Mouse (Mus musculus): ENCODE measurements around the gene Cdkal1.

Cdkal1 gene

GRCm38 (mm10) chr13:29590685-29591084 lies 264.8 kb downstream of the Cdkal1 start:
- no peak for DNase-seq (ENCODE audit: low read depth in 1 of 2, low spot score in 2 of 2)

DNA sequence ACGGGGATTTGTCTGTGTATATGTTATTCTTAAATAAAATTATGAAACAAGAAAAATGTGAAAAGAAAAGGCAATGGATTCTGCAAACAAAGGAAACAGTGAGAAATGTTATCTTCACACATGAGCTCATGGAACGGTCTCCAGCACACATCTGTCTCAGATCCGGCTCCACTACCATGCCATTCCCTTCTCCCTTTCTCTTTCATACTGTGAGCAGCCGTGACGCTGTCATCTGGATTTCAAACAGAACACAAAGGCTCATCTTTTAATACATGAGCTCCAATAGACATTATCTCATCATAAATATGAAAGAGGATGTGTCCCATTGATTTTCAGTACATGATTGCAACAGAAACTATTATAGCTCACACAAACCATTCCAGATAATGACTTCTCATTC lies 265.3 kb downstream of the Cdkal1 start:
- no peak for DNase-seq (ENCODE audit: low read depth in 1 of 2, low spot score in 2 of 2)

GRCm38 (mm10) chr13:29588693-29589092 lies 266.8 kb downstream of the Cdkal1 start:
- DNase-seq (ENCODE audit: low read depth in 1 of 2, low spot score in 2 of 2): no peak

DNA sequence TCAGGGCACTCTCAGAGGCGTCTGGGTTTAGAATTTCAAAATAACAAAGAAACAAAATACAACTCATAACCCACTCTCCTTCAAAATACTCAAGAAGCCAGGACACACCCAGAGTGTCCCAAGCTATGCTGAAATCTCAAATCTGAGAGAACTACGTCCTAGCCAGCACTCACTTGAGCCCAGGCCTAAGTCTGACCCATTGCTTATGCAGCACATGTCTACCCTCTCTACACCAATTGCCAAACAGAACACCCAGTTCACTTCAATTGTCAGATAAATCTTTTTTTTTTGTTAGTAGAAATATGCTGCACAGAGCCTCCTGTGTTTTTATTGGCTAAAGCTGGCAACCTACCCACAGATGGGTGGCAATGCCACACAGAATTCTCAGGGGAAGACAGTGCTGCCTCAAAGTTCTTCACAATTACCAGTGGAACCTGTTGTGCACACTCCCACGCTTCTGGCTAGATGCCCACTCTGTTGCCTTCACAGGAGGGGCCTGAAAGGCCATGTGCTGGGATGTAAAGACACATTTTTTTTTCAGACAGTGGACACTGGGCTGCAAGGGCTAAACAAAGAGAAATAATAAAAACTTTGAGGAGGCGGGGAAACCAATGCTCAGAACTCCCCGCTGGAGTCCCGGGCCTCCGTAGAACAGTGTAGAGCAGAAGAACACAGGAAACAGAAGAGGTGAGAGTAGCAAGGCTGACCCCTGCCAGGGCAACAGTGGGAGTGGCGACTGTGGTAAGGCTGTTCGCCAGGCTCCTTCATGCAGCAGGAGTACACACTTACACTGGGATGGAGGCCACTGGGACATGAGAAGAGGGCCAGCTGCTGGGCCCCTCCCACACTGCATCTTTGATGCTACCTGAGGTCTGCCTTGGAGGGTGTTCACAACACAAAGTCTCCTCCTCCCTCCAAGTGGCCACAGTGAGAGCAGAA lies 273.4 kb downstream of the Cdkal1 start:
- no peak for DNase-seq (ENCODE audit: low read depth in 1 of 2, low spot score in 2 of 2)

DNA sequence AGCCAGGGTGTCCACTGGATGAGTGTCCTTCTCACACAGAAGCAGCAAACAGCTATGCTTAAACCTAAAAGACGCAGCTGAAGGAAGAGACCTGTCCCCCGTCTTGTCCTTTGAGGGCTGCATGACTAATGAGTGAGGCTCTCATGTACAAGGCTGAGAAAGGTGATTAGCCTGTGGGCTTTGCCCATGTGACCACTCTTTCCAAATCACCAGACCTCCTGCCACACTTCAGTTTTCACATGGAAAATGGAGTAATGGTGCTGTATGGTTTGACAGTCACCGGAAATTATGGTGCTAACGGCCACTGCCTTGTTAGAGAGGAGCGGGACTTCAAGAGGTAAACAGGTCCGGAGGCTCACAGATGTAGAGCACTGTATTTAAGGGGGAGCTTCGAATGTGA lies 274.7 kb downstream of the Cdkal1 start:
- DNase-seq (ENCODE audit: low read depth in 1 of 2, low spot score in 2 of 2): no peak

- no peak for DNase-seq (ENCODE audit: low read depth in 1 of 2, low spot score in 2 of 2)
Measured at GRCm38 (mm10) chr13:29580009-29580408, 275.5 kb downstream of the Cdkal1 start.

- no peak for DNase-seq (ENCODE audit: low read depth in 1 of 2, low spot score in 2 of 2)
Measured at GRCm38 (mm10) chr13:29578621-29579020, 276.9 kb downstream of the Cdkal1 start.

DNA sequence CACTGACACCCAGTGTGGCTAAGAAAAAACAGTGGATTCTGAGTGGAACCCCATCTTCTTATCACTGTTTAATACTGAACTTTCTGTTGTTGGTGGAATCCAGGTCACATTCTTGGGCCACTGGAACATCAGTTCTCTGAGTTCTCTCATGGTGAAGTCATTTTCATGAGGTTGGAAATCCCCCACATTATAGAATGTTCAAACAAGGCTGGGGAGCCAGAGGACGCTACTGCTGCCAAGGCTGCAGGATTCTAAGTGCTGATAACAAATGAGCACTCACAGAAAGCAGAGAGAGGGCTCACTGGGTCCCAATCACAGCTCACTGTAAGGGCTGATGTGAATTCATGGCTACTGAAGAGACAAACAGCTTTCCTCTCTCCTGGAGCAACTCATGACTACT lies 280.7 kb downstream of the Cdkal1 start:
- DNase-seq (ENCODE audit: low read depth in 1 of 2, low spot score in 2 of 2): no peak

- no peak for DNase-seq (ENCODE audit: low read depth in 1 of 2, low spot score in 2 of 2)
Measured at GRCm38 (mm10) chr13:29572477-29572876, 283.0 kb downstream of the Cdkal1 start.

- no peak for DNase-seq (ENCODE audit: low read depth in 1 of 2, low spot score in 2 of 2)
Measured at GRCm38 (mm10) chr13:29565710-29566109, 289.8 kb downstream of the Cdkal1 start.

DNA sequence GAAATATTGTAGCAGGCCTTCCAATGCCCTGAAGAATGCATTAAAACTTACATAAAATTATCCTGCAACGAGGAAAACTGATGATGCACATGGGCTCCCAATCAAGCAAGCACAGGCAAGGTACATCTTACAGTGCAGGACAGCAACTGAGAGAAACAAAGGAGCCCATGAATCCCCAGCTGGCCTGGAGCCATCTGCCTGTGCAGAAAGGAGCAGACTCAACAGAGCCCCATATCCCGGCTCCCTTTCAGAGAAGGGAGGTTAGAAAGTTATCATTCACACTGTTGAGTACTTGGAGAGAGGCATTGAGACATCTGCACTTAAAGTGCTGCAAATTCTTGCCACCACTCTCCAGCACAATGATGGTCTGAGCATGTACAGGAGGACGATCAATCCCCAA lies 296.3 kb downstream of the Cdkal1 start:
- no peak for DNase-seq (ENCODE audit: low read depth in 1 of 2, low spot score in 2 of 2)

- DNase-seq (ENCODE audit: low read depth in 1 of 2, low spot score in 2 of 2): no peak
Measured at GRCm38 (mm10) chr13:29555160-29555785, 300.2 kb downstream of the Cdkal1 start.

GRCm38 (mm10) chr13:29553792-29554191 lies 301.7 kb downstream of the Cdkal1 start:
- no peak for DNase-seq (ENCODE audit: low read depth in 1 of 2, low spot score in 2 of 2)

DNA sequence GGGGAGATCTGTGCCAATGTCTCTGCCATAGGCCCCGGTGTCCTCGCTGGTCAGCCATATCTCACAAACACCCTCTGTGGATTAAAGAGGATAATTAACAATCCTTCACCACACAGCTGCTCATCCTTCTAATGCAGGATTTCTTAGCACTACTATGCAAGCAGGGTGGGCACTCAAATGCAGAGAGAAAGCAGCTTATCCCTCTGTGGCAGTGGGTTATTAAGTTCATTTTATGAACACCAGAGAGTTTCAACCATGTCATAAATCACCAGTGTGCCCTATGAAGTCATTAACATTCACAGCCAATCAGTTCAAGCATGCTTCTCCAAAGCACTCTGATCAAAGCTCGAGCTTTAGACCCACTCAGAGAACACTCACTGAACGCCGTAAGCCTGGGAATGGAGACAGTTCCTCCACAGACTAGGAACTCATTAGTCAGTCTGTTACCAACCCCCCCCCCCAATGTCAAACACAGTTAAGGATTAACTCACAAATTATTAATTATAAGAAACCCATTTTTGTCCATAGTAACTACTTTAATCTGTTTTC lies 303.1 kb downstream of the Cdkal1 start:
- DNase-seq (ENCODE audit: low read depth in 1 of 2, low spot score in 2 of 2): no peak

DNA sequence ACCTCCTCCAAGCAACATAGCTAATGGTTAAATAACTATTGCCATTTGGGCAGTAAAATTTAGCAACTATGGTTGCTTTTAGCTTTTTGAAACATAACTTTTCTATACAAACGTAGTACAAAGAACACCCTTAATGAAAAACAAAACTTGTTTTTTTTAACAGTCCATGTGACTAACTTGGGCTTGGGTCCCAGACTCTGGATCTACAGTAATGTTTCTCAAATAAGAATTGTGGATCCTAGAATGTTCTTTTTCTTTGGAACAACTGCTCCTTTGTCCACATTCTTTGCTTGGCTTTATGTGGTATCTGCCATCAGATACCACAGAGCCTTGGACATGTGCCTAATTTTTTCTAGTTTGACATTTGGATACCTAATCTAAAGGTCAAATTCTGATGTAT lies 304.6 kb downstream of the Cdkal1 start:
- no peak for DNase-seq (ENCODE audit: low read depth in 1 of 2, low spot score in 2 of 2)

- DNase-seq (ENCODE audit: low read depth in 1 of 2, low spot score in 2 of 2): no peak
Measured at GRCm38 (mm10) chr13:29550203-29550602, 305.3 kb downstream of the Cdkal1 start.

DNA sequence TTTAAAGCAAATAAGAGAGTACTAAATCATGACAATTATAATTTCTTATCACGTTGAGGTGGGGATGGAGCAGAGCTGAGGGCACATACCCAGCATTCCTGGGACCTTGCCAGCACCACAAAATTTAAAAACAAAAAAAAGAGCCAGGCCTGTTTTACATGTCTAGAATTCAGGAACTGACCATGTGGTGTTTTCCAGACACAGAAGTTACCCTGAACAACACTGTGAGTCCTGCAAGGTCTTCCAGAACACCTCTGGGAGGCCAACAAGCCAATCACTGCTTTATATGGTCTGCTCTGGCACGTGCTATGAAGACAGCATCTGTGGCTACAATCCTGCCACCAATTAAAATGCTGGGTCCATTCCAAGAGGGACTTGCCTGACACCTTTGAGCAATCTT lies 305.7 kb downstream of the Cdkal1 start:
- DNase-seq (ENCODE audit: low read depth in 1 of 2, low spot score in 2 of 2): no peak

DNA sequence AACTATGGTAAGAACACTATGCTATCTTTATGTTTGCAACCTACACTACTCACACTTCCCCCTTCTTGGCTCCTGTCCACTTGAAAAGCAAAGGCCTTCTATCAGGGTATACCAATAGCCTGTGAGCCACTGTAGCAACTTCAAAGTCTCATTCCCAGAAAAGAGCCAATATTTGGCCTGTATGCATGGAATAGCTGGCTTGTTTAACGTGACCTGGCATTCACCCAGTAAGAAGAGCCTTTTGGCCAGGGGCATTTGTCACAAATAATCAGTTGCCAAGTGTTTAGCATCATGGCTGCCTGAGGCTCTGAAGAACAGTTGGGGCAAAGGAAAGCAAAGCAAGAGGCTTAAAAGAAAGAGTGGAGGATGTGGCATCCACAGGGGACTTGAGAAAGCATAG lies 317.6 kb downstream of the Cdkal1 start:
- no peak for DNase-seq (ENCODE audit: low read depth in 1 of 2, low spot score in 2 of 2)

GRCm38 (mm10) chr13:29533586-29533985 lies 321.9 kb downstream of the Cdkal1 start:
- no peak for DNase-seq (ENCODE audit: low read depth in 1 of 2, low spot score in 2 of 2)

DNA sequence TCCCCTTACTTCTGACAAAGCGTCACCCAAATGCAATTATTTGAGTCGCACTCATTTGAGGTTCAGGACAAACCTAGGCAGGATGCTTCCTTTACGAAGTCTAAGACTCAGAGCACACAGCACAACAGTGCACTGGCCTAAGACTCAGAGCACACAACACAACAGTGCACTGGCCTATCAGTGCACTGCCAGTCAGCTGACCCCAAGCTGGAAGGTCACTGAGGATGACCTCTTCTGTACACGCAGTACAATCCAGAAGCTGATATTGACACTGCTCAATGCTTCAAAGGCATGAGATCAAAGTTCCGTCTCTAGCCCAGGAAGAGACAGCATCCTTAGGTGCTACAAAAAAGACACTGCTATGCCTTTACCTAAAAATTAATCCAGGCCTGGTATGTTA lies 327.1 kb downstream of the Cdkal1 start:
- no peak for DNase-seq (ENCODE audit: low read depth in 1 of 2, low spot score in 2 of 2)

DNA sequence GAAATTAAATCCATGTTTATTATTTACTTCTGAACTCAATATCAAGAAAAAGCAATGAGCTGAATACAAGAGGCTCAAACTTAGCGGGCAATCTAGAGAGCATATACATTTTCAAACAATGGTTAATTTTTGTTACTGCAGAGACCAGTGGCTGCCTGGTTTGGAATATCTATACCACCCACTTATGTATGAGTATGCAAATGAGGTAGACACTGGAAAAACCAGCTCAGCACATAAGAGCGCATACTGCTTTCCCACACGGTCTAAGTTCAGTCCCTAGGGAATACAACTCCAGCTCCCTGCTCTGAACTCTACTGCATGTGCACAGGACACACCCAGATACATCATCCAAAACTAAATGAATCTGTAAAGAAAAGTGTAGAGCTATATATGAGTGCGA lies 334.2 kb downstream of the Cdkal1 start:
- DNase-seq (ENCODE audit: low read depth in 1 of 2, low spot score in 2 of 2): no peak

DNA sequence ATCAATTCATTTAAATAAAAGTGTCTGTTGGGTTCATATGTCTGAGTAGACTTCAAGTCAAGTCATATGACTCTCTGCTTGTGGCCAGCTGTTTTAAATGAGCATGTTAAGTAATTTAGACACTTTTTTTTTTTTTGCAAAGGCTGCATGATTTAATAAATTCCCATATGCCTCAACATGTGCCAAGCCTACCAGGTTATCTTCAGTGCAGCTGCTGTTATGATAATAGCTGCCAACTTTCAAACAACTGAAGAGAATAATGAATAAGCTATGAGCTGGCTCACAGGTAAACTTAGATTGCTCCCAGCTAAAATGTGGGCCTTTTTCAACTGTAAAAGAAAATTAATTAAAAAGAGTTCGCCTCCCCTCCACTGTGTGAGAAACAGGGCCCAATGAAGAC lies 341.4 kb downstream of the Cdkal1 start:
- DNase-seq (ENCODE audit: low read depth in 1 of 2, low spot score in 2 of 2): no peak
